29 mouse cellular contexts compared by ENCODE assay signal in the genomic region with DNA sequence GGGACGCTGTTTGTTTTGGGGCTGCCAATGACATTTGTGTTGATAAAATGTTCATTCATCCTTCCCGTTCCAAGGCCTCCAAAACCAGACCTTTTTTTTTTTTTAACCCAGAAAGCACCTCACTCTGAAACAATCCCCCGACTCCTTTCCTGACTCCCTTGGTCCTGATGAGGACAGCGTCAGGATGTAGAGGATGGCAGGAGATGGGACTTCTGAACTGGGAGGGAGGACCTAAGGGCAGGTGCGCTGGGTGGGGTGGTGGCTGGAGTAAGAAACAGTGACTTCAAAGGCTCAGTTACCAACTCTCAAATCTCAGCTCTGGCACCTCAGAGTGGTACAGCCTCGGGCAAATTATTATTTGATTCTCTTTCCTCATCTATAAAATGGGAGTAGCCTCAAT. TPM values are rescaled to one million over a fixed set of nuclear protein-coding genes. Genes with fewer than 3 reads are reported as not detected.
DNase-seq lines count a peak whose midpoint lies in the region; ATAC-seq and TF ChIP-seq lines count a peak whose summit lies in the region.
"Had no signal": no experiment of that assay in that cellular context is flagged by ENCODE, and none has a peak within 500 bp of the region (broad histone marks: within the 10 kb centered on the region; RNA-seq: fewer than 3 reads in every experiment).

No protein-coding gene starts in this region.

- H3K4me2 ChIP-seq in lung, embryonic 14.5 days, result no peak overlapping the region
- no peak overlapping the region for H3K4me2 ChIP-seq in stomach, embryonic 14.5 days (replicated peaks; ENCODE audit: low read depth, low read length)
- no peak overlapping the region for H3K4me2 ChIP-seq in stomach, postnatal 0 days (replicated peaks; ENCODE audit: low read depth)
- no peak overlapping the region for H3K4me2 ChIP-seq in stomach, embryonic 16.5 days (ENCODE audit: low read depth, low read length)
- H3K4me2 ChIP-seq: embryonic facial prominence, embryonic 15.5 days; forebrain, embryonic 12.5 days; hindbrain, embryonic 15.5 days; limb, embryonic 12.5 days; liver, embryonic 13.5 days; midbrain, embryonic 11.5 days; neural tube, embryonic 12.5 days had no signal

- no peak overlapping the region for H3K9ac ChIP-seq in lung, embryonic 14.5 days
- no peak overlapping the region for H3K9ac ChIP-seq in stomach, embryonic 14.5 days (replicated peaks; ENCODE audit: low read depth, low read length)
- H3K9ac ChIP-seq in stomach, postnatal 0 days (ENCODE audit: low read length), result no peak overlapping the region
- no peak overlapping the region for H3K9ac ChIP-seq in stomach, embryonic 16.5 days (ENCODE audit: low read length)
- H3K9ac ChIP-seq: embryonic facial prominence, embryonic 15.5 days; forebrain, embryonic 12.5 days; hindbrain, embryonic 15.5 days; limb, embryonic 12.5 days; liver, embryonic 13.5 days; neural tube, embryonic 12.5 days had no signal

- no peak for TF ChIP-seq POLR2A in kidney, adult 2 months (IDR thresholded peaks at IDR 0.05; ENCODE audit: low read depth, low read length)

- peak overlapping the region; percentile 87 for H3K27ac ChIP-seq in kidney, adult 2 months (ENCODE audit: insufficient read depth, low read depth, low read length)
- peak overlapping the region; percentile 64 for H3K27ac ChIP-seq in lung, embryonic 14.5 days (ENCODE audit: low read depth)
- H3K27ac ChIP-seq in stomach, embryonic 14.5 days (ENCODE audit: low read length), result 0 out of 2 replicates have a peak overlapping the region, but pooled peaks have one; percentile 21
- no peak overlapping the region for H3K27ac ChIP-seq in stomach, postnatal 0 days (replicated peaks)
- H3K27ac ChIP-seq in stomach, embryonic 16.5 days (ENCODE audit: low read length), result peak overlapping the region; percentile 64
- H3K27ac ChIP-seq: embryonic facial prominence, embryonic 10.5 days; embryonic facial prominence, embryonic 15.5 days; forebrain, embryonic 12.5 days; hindbrain, embryonic 10.5 days; hindbrain, embryonic 15.5 days; left cerebral cortex, adult 2 months; limb, embryonic 12.5 days; liver, embryonic 13.5 days; neural tube, embryonic 12.5 days had no signal

- no peak for DNase-seq in kidney, adult 2 months
- no peak for DNase-seq in kidney, postnatal 36 days
- no peak for DNase-seq in lung, embryonic 14.5 days
- no peak for DNase-seq in lung, postnatal 36 days
- DNase-seq in stomach, postnatal 0 days (ENCODE audit: low spot score), result no peak
- no peak for DNase-seq in layer of hippocampus, postnatal 10 days (ENCODE audit: low spot score in 2 of 2)
- DNase-seq: adrenal gland, adult 8-10 months; cerebellum, adult 8-10 months; cerebellum, postnatal 25 days; gastrocnemius, postnatal 14 days; heart, postnatal 14 days; liver, embryonic 13.5 days; thymus, adult 2 months had no signal

- TF ChIP-seq EP300 in stomach, postnatal 0 days (optimal IDR thresholded peaks at IDR 0.05), result no peak

- H3K4me3 ChIP-seq in kidney, adult 2 months (ENCODE audit: insufficient read depth, low read depth, low read length), result no peak overlapping the region
- H3K4me3 ChIP-seq in lung, embryonic 14.5 days (ENCODE audit: low read depth, low read length), result no peak overlapping the region
- H3K4me3 ChIP-seq in stomach, embryonic 14.5 days (ENCODE audit: low read depth, low read length), result no peak overlapping the region
- H3K4me3 ChIP-seq in stomach, postnatal 0 days (ENCODE audit: low read depth, low read length), result no peak overlapping the region
- no peak overlapping the region for H3K4me3 ChIP-seq in stomach, embryonic 16.5 days (replicated peaks; ENCODE audit: low read length)
- H3K4me3 ChIP-seq: embryonic facial prominence, embryonic 10.5 days; embryonic facial prominence, embryonic 15.5 days; forebrain, embryonic 12.5 days; hindbrain, embryonic 10.5 days; hindbrain, embryonic 15.5 days; left cerebral cortex, adult 2 months; limb, embryonic 12.5 days; liver, embryonic 13.5 days; neural tube, embryonic 12.5 days had no signal

- H3K9me3 ChIP-seq in lung, embryonic 14.5 days (ENCODE audit: low read depth, low read length), result no peaks in the 10 kb centered on the region
- H3K9me3 ChIP-seq in stomach, embryonic 14.5 days (ENCODE audit: control insufficient read depth, low read depth, low read length), result no peaks in the 10 kb centered on the region
- no peaks in the 10 kb centered on the region for H3K9me3 ChIP-seq in stomach, postnatal 0 days (ENCODE audit: control insufficient read depth, low read length)
- H3K9me3 ChIP-seq in stomach, embryonic 16.5 days (replicated peaks; ENCODE audit: control insufficient read depth, low read length), result no peaks in the 10 kb centered on the region
- H3K9me3 ChIP-seq: embryonic facial prominence, embryonic 10.5 days; embryonic facial prominence, embryonic 15.5 days; forebrain, embryonic 12.5 days; G1E; hindbrain, embryonic 10.5 days; hindbrain, embryonic 15.5 days; limb, embryonic 12.5 days; liver, embryonic 13.5 days; neural tube, embryonic 12.5 days had no signal

- H3K4me1 ChIP-seq in kidney, adult 2 months (ENCODE audit: control insufficient read depth, insufficient read depth, low read length), result peaks cover 18% of the 10 kb centered on the region
- peaks cover 17% of the 10 kb centered on the region for H3K4me1 ChIP-seq in lung, embryonic 14.5 days (ENCODE audit: insufficient read depth)
- peaks cover 3% of the 10 kb centered on the region; the same call in 1 of the 2 replicates for H3K4me1 ChIP-seq in stomach, embryonic 14.5 days (ENCODE audit: control insufficient read depth, insufficient read depth, low read length)
- no peaks in the 10 kb centered on the region; the same call in 1 of the 2 replicates for H3K4me1 ChIP-seq in stomach, postnatal 0 days (replicated peaks; ENCODE audit: control insufficient read depth, insufficient read depth)
- peaks cover 16% of the 10 kb centered on the region for H3K4me1 ChIP-seq in stomach, embryonic 16.5 days (ENCODE audit: control insufficient read depth, insufficient read depth, low read length)
- H3K4me1 ChIP-seq: embryonic facial prominence, embryonic 15.5 days; forebrain, embryonic 12.5 days; hindbrain, embryonic 15.5 days; neural tube, embryonic 12.5 days had no signal

- no peaks in the 10 kb centered on the region for H3K27me3 ChIP-seq in kidney, adult 2 months (replicated peaks; ENCODE audit: control insufficient read depth, insufficient read depth, low read length)
- no peaks in the 10 kb centered on the region for H3K27me3 ChIP-seq in lung, embryonic 14.5 days (ENCODE audit: insufficient read depth, low read length)
- H3K27me3 ChIP-seq in stomach, embryonic 14.5 days (ENCODE audit: control insufficient read depth, insufficient read depth, low read length), result no peaks in the 10 kb centered on the region
- H3K27me3 ChIP-seq in stomach, postnatal 0 days (ENCODE audit: control insufficient read depth, insufficient read depth, low read length), result no peaks in the 10 kb centered on the region
- H3K27me3 ChIP-seq in stomach, embryonic 16.5 days (ENCODE audit: control insufficient read depth, insufficient read depth, low read length), result no peaks in the 10 kb centered on the region
- H3K27me3 ChIP-seq: embryonic facial prominence, embryonic 15.5 days; hindbrain, embryonic 15.5 days; limb, embryonic 12.5 days; liver, embryonic 13.5 days; neural tube, embryonic 12.5 days had no signal

- WGBS in kidney, adult 2 months, result 44% methylated on average over 6 of the region's 6 CpGs
- WGBS in lung, embryonic 14.5 days, result 40% methylated on average over 6 of the region's 6 CpGs
- 38% methylated on average over 6 of the region's 6 CpGs for WGBS in stomach, embryonic 14.5 days
- 43% methylated on average over 6 of the region's 6 CpGs for WGBS in stomach, postnatal 0 days
- WGBS in stomach, embryonic 16.5 days, result 43% methylated on average over 6 of the region's 6 CpGs

- peaks cover 17% of the 10 kb centered on the region; the same call in 1 of the 2 replicates for H3K36me3 ChIP-seq in kidney, adult 2 months (ENCODE audit: control insufficient read depth, insufficient read depth, low read length)
- 0 out of 2 replicates have a peak, but pooled peaks cover 4% of the 10 kb centered on the region for H3K36me3 ChIP-seq in lung, embryonic 14.5 days (ENCODE audit: insufficient read depth)
- no peaks in the 10 kb centered on the region for H3K36me3 ChIP-seq in stomach, embryonic 14.5 days (ENCODE audit: control insufficient read depth, insufficient read depth, low read length)
- no peaks in the 10 kb centered on the region for H3K36me3 ChIP-seq in stomach, postnatal 0 days (ENCODE audit: control insufficient read depth, insufficient read depth, low read length)
- H3K36me3 ChIP-seq in stomach, embryonic 16.5 days (ENCODE audit: control insufficient read depth, insufficient read depth, low read length), result no peaks in the 10 kb centered on the region
- H3K36me3 ChIP-seq: embryonic facial prominence, embryonic 10.5 days; embryonic facial prominence, embryonic 15.5 days; forebrain, embryonic 12.5 days; G1E; hindbrain, embryonic 10.5 days; hindbrain, embryonic 15.5 days; limb, embryonic 12.5 days; liver, embryonic 13.5 days; neural tube, embryonic 12.5 days had no signal

- no peak for TF ChIP-seq CTCF in kidney, adult 2 months (conservative IDR thresholded peaks at IDR 0.05; ENCODE audit: insufficient read depth, insufficient read length, low read depth, low read length)
- TF ChIP-seq CTCF in lung, embryonic 14.5 days (IDR thresholded peaks at IDR 0.05; ENCODE audit: low read depth), result no peak
- TF ChIP-seq CTCF in stomach, postnatal 0 days (IDR thresholded peaks at IDR 0.05; ENCODE audit: low read depth), result no peak

- no peak for ATAC-seq in lung, embryonic 14.5 days (ENCODE audit: insufficient read depth)
- ATAC-seq in stomach, embryonic 14.5 days (ENCODE audit: insufficient number of reproducible peaks, insufficient read depth, low FRiP score, low read depth), result no peak
- ATAC-seq in stomach, postnatal 0 days (ENCODE audit: low FRiP score, low TSS enrichment), result no peak; the same call in 1 of the 2 replicates
- ATAC-seq in stomach, embryonic 16.5 days (ENCODE audit: insufficient read depth, low FRiP score), result no peak
- ATAC-seq: midbrain, embryonic 16.5 days had no signal

RNA-seq across cellular contexts. Expression of gene Hnf1b, which starts 33.2 kb away (rescaled TPM):
- polyA plus RNA-seq in kidney, adult 2 months (2012; rRNA removed), result 161 and 172 TPM in 2 replicates
- polyA plus RNA-seq in lung, embryonic 14.5 days (2014; fragmentation: Nextera tagmentation; extraction: Ambion mirVana), result 10.9 and 11.4 TPM in 2 replicates
- polyA plus RNA-seq in stomach, embryonic 14.5 days (2014; fragmentation: Nextera tagmentation; extraction: Ambion mirVana), result 6.4 and 8.2 TPM in 2 replicates
- 4.8 and 5.0 TPM in 2 replicates for polyA plus RNA-seq in stomach, postnatal 0 days (2015; fragmentation: Nextera tagmentation; extraction: Ambion mirVana)
- polyA plus RNA-seq in stomach, embryonic 16.5 days (2015; fragmentation: Nextera tagmentation; extraction: Ambion mirVana), result 5.6 and 6.9 TPM in 2 replicates
- total RNA-seq in layer of hippocampus, postnatal 10 days (2021), result under 1 TPM in 1 of 2 experiments, not detected in 1; 0.21 TPM
- total RNA-seq: gastrocnemius, postnatal 14 days; granulocyte monocyte progenitor cell, adult 5-6 weeks; heart, postnatal 14 days; megakaryocyte, adult 5-6 weeks had no signal
- polyA plus RNA-seq: C2C12; embryonic facial prominence, embryonic 15.5 days; forebrain, embryonic 12.5 days; G1E; hindbrain, embryonic 10.5 days; limb, embryonic 12.5 days; midbrain, embryonic 11.5 days had no signal

RNA-seq across cellular contexts. Expression of gene Ddx52, which starts 58.8 kb away (rescaled TPM):
- polyA plus RNA-seq in kidney, adult 2 months (2012; rRNA removed), result 5.5 and 7.2 TPM in 2 replicates
- polyA plus RNA-seq in lung, embryonic 14.5 days (2014; fragmentation: Nextera tagmentation; extraction: Ambion mirVana), result 39.4 and 39.5 TPM in 2 replicates
- polyA plus RNA-seq in stomach, embryonic 14.5 days (2014; fragmentation: Nextera tagmentation; extraction: Ambion mirVana), result 32.3 and 36.9 TPM in 2 replicates
- polyA plus RNA-seq in stomach, postnatal 0 days (2015; fragmentation: Nextera tagmentation; extraction: Ambion mirVana), result 15.1 and 15.3 TPM in 2 replicates
- polyA plus RNA-seq in stomach, embryonic 16.5 days (2015; fragmentation: Nextera tagmentation; extraction: Ambion mirVana), result 24.0 and 27.4 TPM in 2 replicates
- total RNA-seq in layer of hippocampus, postnatal 10 days (2021), result 10 to 100 TPM; 12.1 to 12.7 TPM

Comparison
In these comparisons a context has a peak if more than half of its experiments do, and no peak if none do; other contexts are left out.
1. RNA of gene Hnf1b, which starts 33.2 kb away (polyA plus RNA-seq): 161 to 172 TPM in kidney, adult 2 months; 10.9 to 11.4 TPM in lung, embryonic 14.5 days, 6.4 to 8.2 TPM in stomach, embryonic 14.5 days, 5.6 to 6.9 TPM in stomach, embryonic 16.5 days and 4.8 to 5.0 TPM in stomach, postnatal 0 days; every median in the first group is over 10 times any median in the second.